Mouse (Mus musculus) bone marrow macrophage, adult 2 months (primary cell): ENCODE results near the gene Plekhm3.

Experiments used
- CTCF ChIP-seq: IDR thresholded peaks from 2 replicates; pipeline ENCODE4 v1.5.1; 2012; ENCODE audit warnings: low read depth, mild to moderate bottlenecking, low read length, moderate library complexity
- POLR2A ChIP-seq: IDR thresholded peaks from 2 replicates; pipeline ENCODE4 v1.6.1; 2012; ENCODE audit warnings: mild to moderate bottlenecking, low read depth, low read length, borderline replicate concordance

GRCm38 (mm10) chr1:64983247-64983646 lies 26.6 kb upstream of the Plekhm3 start:
- no peak for TF ChIP-seq POLR2A
- TF ChIP-seq CTCF = no peak
